Mouse (Mus musculus) layer of hippocampus, postnatal 10 days (tissue): ENCODE results near the gene Klhl41. TPM values are rescaled to one million over a fixed set of nuclear protein-coding genes. Genes with fewer than 3 reads are reported as not detected.
"Not testable (repeated sequence)": the region's sequence is repeated elsewhere in the genome, so short reads cannot be mapped to it uniquely, and the experiment has no call there.

Source experiments
- DNase-seq, 2 experiments: peaks; one replicate each; pipeline ENCODE4 v3.0.0; 2021; ENCODE audit warnings: low spot score in 2 of 2
- long read RNA-seq: library from polyadenylated mRNA; stranded (forward); transcript quantifications from one replicate; pipeline ENCODE4 v2.0.0, GENCODE M21; 2023
- total RNA-seq, 2 experiments: library from RNA; stranded (reverse); gene quantifications; 2 replicates each; pipeline ENCODE4 v1.2.3; 2021

Gene Klhl41
- total RNA-seq, result under 1 TPM; 0.46 to 0.80 TPM
- long read RNA-seq, result 0 reads

DNA sequence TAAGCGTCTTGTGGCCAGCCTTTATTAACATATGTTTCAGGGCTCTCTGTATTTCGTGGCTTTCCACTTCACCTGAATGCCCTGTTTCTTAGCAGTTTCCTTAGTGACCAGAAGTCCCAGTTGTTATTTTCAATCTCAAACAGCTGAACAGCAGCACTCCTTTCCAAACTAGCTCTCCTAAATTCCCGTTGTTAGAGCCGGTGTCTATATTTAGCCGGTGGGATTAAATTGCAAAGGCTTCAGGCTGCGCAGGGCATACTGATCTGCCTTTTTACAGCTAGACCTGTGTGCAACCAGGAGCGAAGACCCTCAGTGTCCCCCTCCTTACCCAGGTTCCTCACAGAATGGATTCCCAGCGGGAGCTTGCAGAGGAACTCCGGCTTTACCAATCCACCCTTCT, at the start of gene Klhl41:
Gene Klhl41 (plus strand): TSS at position 268 of the 400 bp plus-strand sequence.
- DNase-seq, result no peak

DNA sequence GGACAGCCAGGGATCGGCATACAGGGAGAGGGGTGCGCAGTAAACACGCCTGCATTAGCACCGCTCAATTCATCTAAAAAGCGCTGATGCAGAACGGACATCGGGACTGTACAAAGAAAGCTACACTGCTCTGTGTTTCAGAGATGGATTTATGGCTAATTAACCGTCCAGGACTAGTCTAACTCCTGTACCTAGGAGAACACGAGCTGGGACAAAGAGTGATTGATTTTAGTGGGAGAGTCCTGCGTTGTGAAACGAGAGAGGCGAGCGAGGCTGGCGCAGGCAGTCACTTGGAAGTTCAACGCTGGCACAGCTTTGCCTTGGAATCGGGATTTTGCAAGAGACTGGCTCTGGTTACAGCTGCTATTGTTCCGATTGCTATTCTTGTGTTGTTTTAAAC, 40.7 kb upstream of the Klhl41 start:
- no peak for DNase-seq

DNA sequence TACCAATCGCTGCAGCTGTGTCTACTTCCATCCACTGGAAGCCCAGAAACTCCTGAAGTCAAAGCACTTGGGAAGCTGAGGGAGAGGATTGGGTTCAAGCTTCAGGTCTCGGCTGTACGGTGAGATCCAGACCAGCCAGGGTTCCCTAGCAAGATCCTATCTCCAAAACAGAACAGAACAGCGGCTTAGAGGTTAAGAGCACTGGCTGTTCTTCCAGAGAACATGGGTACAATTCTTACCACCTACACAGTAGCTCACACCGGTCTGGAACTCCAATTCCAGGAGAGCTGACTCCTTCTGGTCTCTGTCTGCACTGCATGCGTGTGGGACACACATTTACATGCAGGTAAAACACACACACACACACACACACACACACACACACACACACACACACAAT, 40.0 kb upstream of the Klhl41 start:
- no peak for DNase-seq

DNA sequence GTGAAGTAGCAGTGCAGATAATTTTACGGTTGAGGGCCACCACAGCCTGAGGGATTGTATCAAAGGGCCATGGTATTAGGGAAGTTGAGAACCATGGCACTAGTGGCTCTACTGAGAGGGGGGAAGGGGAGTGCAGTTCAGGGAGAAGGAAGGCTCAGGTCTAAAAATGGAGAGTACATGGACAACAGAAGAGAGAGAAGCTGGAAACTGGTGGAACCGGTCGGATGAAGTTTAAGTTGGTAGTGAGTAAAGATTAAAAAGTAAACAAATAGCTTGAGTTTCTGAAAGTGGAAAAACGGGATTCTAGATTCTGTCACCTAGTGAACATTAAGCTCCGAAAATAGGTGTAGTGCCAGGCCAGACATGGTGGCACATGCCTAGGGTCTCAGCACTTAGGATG, 39.1 kb upstream of the Klhl41 start:
- DNase-seq, result no peak

DNA sequence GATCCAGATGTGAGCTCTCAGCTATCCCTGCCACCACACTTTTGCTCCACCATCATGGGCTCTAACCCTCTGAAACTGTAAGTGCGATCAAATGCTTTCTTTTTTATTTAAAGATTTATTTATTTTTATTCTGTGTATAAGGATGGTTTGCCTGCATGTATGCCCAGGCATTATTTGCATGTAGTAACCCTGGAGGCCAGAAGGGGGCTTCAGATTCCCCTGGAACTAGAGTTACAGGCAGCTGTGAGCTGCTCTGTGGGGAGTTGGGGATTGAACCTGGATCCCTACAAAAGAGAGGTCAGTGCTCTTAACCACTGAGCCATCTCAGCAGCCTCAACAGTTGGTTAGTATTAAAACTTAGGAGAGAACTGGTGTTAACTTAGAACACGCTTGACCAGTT, 38.5 kb upstream of the Klhl41 start:
- DNase-seq, result no peak

DNA sequence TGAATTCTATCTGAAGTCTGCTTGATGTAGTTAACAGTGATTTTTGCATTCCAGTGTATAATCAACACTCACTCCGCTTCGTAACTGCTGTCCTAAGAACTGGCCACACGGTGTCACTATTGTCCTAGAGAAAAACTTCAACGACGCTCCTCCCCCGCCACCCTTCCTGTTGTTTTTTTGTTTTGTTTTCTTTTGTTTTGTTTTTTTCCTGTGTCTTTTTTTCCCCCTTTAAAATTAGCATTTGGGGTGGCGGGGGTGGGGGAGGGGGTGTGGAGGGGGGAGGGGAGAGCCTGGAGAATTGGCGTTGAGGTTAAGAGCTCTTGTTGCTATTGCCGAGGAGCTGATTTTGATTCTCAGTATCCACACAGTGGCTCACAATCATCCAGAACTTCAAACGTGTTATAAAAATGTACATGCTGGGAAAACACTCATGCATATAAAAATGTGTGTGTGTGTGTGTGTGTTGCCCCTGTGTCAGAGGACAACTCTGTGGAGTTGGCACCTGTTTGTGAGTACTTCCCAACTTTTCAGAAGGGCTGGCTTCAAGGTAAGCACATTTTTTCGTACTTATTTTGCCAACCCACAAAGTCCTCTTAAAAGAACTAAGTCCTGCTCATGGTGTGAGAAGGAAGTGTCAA, 34.7 kb upstream of the Klhl41 start:
- DNase-seq, result peak; percentile 44 to 49

DNA sequence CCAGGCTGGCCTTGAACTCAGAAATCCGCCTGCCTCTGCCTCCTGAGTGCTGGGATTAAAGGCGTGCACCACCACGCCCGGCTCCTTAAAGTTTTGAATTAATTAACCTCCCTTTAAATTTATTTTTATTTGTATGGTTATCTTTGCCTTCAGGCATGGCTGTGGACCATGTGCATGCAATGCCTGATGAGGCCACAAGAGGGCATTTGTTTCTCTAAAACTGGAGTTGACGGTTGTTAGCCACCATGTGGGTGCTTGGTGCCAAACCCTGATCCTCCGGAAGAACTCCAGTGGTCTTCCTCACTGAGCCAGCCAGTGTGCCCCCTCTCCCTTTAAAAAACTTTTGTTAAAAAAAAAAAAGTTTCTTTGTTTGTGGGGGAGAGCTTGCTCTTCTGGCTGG, 34.1 kb upstream of the Klhl41 start:
- peak; percentile 40 to 44 for DNase-seq

DNA sequence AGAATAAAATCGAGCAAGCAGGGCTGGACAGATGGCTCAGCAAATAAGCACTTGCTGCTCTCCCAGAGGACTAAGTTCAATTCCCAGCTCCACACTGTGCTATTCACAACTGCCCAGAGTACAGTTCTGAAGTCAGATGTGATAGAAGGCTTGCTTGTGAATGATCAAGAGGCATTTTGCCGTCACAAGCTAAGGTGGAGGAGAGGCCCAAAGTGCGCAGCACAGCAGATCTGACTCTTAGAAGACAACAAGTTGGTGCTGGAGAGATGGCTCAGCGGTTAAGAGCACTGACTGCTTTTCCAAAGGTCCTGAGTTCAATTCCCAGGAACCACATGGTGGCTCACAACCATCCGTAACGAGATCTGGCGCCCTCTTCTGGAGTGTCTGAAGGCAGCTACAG, 31.9 kb upstream of the Klhl41 start:
- DNase-seq, result not testable (repeated sequence)

DNA sequence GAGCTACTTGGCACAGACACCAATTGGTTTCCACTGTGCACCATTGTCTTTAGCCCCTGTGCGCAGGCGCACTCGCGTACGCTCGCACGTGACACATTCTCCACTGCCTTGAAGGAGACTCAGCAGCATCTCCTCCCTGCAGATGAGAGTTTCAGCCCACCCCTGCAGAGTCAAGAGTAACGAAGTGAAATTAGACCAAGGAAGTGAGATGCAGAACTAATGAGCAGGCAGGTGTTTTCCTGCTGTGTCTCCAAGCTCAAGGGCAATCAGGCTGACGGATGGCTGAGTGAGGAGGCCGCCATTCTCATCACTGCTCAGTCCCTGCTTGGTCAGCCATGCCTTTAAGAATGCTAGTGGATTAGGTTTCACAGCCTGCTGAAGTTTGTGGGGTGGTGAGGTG, 29.8 kb upstream of the Klhl41 start:
- no peak for DNase-seq

DNA sequence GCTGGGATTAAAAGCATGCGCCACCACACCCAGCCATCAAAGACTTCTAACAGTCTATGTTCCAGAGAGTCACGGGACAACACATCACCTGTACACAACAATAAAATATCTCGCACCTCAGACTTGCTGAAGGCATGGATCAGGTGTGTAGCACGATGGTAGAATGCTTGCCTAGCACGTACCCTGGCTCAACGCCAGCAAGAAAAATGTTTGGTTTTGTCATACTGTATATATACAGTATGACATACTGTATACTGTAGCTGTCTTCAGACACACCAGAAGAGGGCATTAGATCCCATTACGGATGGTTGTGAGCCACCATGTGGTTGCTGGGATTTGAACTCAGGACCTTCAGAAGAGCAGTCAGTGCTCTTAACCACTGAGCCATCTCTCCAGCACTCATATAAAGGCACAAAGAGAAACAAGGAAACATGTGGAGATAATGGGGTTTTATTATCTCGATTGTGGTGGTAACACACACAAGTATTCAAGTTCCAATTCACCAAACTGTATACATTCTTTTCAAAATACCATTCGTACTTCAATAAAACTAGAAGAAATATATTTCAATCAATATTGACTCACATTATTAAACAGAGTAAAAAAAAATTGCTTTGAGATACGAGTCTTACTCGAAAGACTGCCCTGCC, 24.8 kb upstream of the Klhl41 start:
- DNase-seq, result no peak

DNA sequence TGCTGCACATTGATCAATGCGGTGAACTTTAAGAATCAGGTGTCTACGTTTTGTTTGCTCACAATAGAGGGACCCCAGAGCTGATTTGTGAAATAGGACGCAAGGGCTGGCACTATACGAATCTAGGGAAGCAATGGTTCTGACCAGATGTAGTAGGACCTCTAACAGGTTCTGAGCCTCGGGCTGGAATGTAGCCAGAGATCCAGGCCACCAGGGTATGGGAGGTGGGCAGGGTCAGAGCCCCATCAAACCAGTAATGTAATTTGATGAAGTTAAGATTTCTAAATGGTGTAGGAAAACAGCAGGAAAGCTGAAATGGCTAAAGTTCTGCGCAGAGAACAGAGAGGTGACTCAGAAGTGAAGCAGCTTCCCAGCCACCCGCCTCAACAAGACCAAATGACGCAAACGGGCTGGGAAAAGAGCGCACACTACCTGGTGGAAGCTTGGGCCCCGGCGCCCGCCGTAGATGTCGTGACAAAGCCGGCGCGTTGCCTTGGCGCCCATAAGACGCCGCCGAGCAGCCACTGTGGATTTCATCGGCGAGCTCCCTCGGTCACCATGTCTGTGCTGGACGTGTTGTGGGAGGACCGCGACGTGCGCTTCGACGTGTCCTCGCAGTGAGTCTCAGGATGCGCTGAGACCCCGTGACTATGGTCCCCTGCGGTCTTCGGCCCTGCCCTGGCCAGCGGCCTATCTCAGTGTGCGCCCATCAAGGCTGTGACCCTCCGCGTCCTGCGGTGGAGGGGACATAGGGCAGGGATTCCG, 23.0 kb upstream of the Klhl41 start, which contains the start of gene Bbs5:
Gene Bbs5 (plus strand): TSS at position 446 of the 765 bp plus-strand sequence.
- peak; percentile 85 to 92 for DNase-seq

DNA sequence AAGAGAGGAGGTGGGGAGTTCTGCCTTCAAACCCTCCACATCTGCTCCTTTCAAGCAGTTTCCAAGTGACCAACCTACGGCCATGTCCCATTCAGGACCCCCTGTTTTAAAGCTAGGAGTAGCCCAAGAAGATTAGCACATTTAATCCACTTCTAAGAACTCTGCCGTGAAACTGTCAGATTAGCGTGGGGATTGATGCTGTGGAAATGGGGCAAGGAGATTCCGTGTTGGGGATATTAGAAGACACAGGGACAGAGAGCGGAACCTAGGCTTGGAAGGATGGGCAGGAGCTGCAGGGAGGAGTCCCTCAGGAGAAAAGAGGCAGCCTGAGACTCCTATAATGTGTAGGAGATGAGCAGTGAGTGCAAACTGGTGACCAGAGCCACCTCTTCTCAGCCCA, 20.2 kb upstream of the Klhl41 start:
- no peak for DNase-seq

DNA sequence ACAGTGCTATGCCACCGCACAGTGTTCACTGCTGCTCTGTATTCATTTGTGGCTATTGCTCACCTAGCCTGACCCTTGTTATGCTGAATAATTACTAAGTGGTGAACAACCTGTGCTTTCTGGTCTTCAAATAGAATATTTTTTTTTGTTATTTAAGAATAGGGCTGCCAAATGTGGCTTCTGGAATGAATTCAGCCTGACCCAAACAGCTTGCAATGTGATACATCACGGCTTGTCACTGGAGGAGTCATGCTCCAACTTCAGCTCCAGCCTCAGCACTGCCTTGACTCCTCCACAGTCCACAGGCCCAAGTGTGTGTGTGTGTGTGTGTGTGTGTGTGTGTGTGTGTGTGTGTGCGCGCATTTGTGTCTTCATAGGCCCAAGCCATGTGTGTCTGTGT, 10.6 kb upstream of the Klhl41 start:
- DNase-seq, result no peak

DNA sequence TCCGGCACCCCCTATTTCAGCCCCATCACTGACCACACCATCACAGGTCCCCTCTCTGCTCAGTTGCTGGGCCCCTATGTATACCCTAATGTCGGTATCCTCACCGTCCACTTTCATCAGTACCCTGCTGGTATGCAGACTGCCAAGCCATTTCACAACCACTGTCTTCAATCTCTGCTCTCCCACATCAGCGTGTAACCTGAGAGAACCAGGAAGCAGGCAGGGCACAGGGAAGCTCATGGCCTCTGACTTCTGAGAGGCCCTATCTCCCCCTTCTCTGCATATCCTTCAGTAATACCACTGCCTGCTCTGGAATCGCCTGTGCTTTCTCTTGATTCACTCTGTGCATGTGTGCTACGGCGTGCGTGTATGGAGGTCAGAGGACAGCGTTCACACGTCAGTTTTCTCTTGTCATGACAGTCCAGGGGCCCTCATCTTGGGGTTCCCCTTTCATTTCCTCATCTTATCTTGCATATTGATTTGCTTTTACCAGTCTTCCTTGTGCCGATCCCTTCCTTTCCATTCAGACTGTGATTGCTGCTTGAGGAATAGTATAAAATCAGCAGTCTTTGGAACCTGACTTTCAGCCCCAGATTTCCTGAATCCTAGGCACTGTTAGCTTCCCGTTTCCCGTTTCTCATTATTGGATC, 6.0 kb upstream of the Klhl41 start:
- DNase-seq, result no peak

DNA sequence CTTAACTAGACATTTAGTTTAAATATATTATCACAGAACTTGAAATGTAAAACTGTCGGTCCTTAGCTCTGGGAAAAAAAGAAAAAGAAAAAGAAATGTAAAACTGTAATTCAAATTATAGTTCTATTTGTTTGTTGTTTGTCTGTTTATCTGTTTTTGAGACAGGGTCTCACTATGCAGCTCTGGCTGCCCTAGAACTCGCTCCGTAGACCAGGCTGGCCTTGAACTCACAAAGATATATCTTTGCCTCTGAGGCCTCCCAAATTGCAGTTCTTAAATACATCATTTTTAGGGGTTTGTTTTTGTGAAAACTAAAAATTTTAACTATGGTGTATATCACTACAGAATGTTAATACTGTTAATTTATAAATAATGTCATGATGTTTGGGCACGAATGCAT, 2.3 kb upstream of the Klhl41 start:
- no peak for DNase-seq

DNA sequence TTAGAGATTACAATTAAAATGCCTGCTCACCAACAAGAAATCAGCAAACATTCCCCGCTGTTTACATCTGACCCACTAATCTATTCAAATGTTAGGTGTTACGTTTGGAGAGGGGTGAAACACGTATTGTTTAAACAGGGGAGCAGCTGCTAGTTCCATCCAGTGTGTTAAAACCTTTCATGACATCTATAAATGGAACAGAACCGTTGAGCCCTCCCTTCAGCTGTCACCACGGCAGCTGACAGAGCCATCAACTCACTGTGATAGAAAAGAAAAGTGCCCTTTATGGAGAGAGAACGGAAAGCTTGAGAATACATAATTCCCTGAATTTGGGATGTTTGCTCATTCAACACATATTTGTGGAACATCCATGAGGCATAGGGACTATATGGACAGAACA, 1.5 kb upstream of the Klhl41 start:
- DNase-seq, result no peak

DNA sequence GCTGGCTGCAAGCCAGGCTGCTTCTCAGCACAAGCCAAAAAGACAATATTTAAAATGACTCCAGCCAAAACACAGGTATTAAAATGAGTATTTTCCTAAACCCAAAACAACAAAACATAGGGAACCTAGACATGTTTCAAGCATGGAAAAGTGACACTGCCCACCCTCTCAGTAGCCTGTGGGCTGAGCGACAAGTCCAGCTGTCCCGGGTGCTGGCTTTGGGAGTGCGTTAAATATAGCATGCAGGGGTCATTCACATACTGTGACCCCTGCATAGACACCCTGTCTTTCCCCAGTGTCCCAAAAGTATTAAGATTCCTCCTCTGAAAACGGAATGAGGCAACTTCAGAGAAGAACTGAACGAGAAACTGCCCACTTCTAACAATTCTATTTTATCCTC, 3.8 kb downstream of the Klhl41 start:
- DNase-seq, result no peak

DNA sequence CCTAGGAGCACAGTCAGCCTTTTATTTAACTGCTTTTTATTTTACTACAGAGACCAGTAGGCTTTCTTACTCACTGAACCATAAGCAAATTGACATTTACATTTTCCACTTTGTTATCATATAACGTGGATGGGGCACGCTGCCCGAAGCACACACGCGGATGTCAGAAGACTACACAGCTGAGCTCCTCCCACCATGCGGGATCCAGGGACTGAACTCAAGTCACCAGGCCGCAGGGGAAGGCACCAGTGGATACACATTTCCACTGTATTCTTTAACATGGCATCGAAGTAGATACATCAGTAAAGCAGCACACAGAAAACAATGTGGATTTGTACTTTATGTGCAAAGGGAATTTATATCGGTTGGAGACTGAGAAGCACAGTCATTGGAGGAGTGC, 5.3 kb downstream of the Klhl41 start:
- DNase-seq, result no peak

DNA sequence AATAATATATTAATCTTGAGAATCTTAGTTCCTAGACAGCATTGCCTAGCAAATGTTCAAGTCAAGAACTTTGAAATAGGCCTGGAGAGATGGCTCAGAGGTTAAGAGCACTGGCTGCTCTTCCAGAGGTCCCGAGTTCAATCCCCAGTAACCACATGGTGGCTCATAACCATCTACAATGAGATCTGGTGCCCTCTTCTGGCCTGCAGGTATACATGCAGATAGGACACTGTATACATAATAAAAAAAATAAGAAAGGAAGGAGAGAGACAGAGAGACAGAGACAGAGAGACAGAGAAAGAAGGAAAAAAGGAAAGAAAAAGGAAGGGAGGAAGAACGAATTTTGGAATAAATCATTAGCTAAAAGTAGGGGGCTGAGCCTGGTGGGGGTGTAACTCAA, 6.8 kb downstream of the Klhl41 start:
- DNase-seq, result no peak

DNA sequence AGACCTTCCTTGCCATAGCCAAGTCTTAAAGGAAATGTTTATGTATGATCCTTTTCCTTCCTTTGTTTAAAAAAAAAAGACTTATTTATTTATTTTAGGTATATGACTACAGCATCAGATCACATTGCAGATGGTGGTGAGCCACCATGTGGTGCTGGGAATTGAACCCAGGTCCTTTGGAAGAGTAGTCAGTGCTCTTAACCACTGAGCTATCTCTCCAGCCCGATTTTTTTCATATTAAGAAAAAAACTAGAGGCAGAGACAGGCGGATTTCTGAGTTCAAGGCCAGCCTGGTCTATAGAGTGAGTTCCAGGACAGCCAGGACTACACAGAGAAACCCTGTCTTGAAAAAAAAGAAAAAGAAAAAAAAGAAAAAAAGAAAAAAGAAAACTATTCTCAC, 7.3 kb downstream of the Klhl41 start:
- not testable (repeated sequence) for DNase-seq

DNA sequence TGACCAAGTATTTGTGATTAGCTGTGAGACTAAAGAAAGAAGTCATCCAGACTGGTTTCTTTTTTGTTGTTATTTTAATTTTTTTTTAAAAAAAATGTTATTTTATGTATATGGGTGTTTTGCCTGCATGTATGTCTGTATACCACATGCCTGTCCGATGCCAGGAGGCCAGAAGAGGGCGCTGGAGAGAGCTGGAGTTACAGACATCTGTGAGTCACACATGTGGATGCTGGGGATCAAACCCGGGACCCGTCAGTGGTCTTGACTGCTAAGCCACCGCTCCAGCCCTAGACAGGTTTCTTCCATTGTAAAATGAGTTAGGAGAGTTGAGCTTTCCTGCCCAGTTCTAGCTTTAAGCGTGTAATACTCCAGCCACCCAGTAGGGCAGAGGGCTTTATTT, 10.1 kb downstream of the Klhl41 start:
- DNase-seq, result no peak

DNA sequence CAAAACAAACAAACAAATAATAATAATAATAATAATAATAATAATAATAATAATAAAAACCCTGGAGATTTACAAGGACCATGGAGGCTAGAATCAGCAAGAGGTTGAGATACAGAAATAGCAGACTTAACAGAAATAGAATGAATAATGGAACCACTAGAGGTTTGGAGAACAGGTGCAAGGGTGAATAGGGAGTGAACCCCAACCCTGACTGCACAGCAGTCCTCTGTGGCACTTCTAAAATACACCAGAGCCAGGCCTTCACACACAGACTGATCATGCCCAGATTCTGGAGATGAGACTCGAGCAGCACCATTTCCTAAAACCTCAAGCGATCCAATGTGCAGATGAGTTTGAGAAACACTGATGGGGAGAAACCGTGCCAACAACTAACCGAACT, 12.0 kb downstream of the Klhl41 start:
- DNase-seq, result no peak
